Mouse (Mus musculus): ENCODE measurements around the gene Nxt1. TPM values are rescaled to one million over a fixed set of nuclear protein-coding genes. Genes with fewer than 3 reads are reported as not detected.

Nxt1 gene
- total RNA-seq (2023) = 16.5 and 21.5 TPM in 2 replicates

GRCm38 (mm10) chr2:148672199-148673096, at the start of gene Nxt1:
Nxt1 (plus strand) TSS chr2:148672601.

GRCm38 (mm10) chr2:148680775-148681291, 8.4 kb downstream of the Nxt1 start, which contains the start of gene Gzf1:
Gzf1 (plus strand) TSS chr2:148681023.

Other genes with a start within 250 kb of the Nxt1 start
- gene Cd93, start 229.0 kb upstream of the Nxt1 start, total RNA-seq (2023) = 45.2 and 45.9 TPM in 2 replicates
- 12.7 and 14.7 TPM in 2 replicates for gene Gzf1, start 8.4 kb downstream of the Nxt1 start, total RNA-seq (2023)
- 1.3 and 2.1 TPM in 2 replicates for gene Napb, start 59.9 kb downstream of the Nxt1 start, total RNA-seq (2023)
- gene Cstl1, start 77.8 kb downstream of the Nxt1 start, total RNA-seq (2023) = not detected in 2 replicates
- not detected in 2 replicates for gene Cst11, start 98.9 kb downstream of the Nxt1 start, total RNA-seq (2023)
- not detected in 2 replicates for gene 8030411F24Rik, start 109.4 kb downstream of the Nxt1 start, total RNA-seq (2023)
- gene Cst12, start 116.8 kb downstream of the Nxt1 start, total RNA-seq (2023) = not detected in 2 replicates
- gene Cst8, start 126.2 kb downstream of the Nxt1 start, total RNA-seq (2023) = not detected in 2 replicates
- not detected in 2 replicates for gene Cst13, start 147.5 kb downstream of the Nxt1 start, total RNA-seq (2023)
- not detected in 2 replicates for gene Cst9, start 162.5 kb downstream of the Nxt1 start, total RNA-seq (2023)
- not detected in 2 replicates for gene 9230104L09Rik, start 192.4 kb downstream of the Nxt1 start, total RNA-seq (2023)
- gene Cst3, start 203.1 kb downstream of the Nxt1 start, total RNA-seq (2023) = 375 and 524 TPM in 2 replicates

Data from neutrophil, adult 65 days (primary cell).